Mouse (Mus musculus) C2C12 (cell line): ENCODE results near the gene H2afy. TPM values are rescaled to one million over a fixed set of nuclear protein-coding genes. Genes with fewer than 3 reads are reported as not detected.

Experiments used
- H3K27me3 ChIP-seq: one replicate; pipeline ENCODE4 v1.6.1; 2011; ENCODE audit not compliant: control insufficient read depth, insufficient read depth, insufficient read length
- H3K36me3 ChIP-seq: one replicate; pipeline ENCODE4 v1.6.1; 2011; ENCODE audit not compliant: control insufficient read depth, insufficient read depth
- H3K4me3 ChIP-seq: one replicate; pipeline ENCODE4 v1.5.1; 2011; ENCODE audit warnings: mild to moderate bottlenecking, control low read depth; ENCODE audit not compliant: poor library complexity, insufficient read depth, severe bottlenecking
- H3K79me2 ChIP-seq: one replicate; pipeline ENCODE4 v1.6.1; 2011; ENCODE audit not compliant: control insufficient read depth, insufficient read depth
- H3K79me3 ChIP-seq: one replicate; pipeline ENCODE4 v1.6.1; 2011; ENCODE audit warnings: low read depth, control low read depth
- H3ac ChIP-seq: one replicate; pipeline ENCODE3; 2011; ENCODE audit warnings: low read depth; ENCODE audit not compliant: control insufficient read depth, insufficient read length
- CEBPB ChIP-seq: IDR thresholded peaks from one replicate; pipeline ENCODE4 v1.6.1; 2011; ENCODE audit warnings: low read depth, mild to moderate bottlenecking, control low read depth, moderate library complexity
- CTCF ChIP-seq: IDR thresholded peaks from one replicate; pipeline ENCODE4 v1.5.1; 2011; ENCODE audit not compliant: control insufficient read depth, insufficient read depth, insufficient read length
- FOSL1 ChIP-seq: IDR thresholded peaks from one replicate; pipeline ENCODE4 v1.8.0; 2011; ENCODE audit warnings: mild to moderate bottlenecking, low read length; ENCODE audit not compliant: poor library complexity, insufficient read depth, severe bottlenecking
- MAX ChIP-seq: IDR thresholded peaks from one replicate; pipeline ENCODE4 v1.6.1; 2011; ENCODE audit warnings: mild to moderate bottlenecking, control low read depth
- MYOD1 ChIP-seq: IDR thresholded peaks from one replicate; pipeline ENCODE4 v1.6.1; 2011; ENCODE audit warnings: low read depth; ENCODE audit not compliant: control insufficient read depth, insufficient read length
- MYOG ChIP-seq: IDR thresholded peaks from one replicate; pipeline ENCODE4 v1.6.1; 2011; ENCODE audit not compliant: control insufficient read depth, insufficient read length; ENCODE audit errors: extremely low read depth
- USF1 ChIP-seq: IDR thresholded peaks from one replicate; pipeline ENCODE4 v1.6.1; 2011; ENCODE audit warnings: low read depth, mild to moderate bottlenecking, control low read depth, moderate library complexity
- polyA plus RNA-seq: library from polyadenylated mRNA; unstranded; fragments of >200 nt; fragmentation: generic; extraction: Trizol; gene quantifications from one replicate; pipeline ENCODE4 v1.2.1, GENCODE M21; 2012; ENCODE audit warnings: missing spikeins

H2afy gene
- polyA plus RNA-seq, 1 experiment = 94.5 TPM

DNA sequence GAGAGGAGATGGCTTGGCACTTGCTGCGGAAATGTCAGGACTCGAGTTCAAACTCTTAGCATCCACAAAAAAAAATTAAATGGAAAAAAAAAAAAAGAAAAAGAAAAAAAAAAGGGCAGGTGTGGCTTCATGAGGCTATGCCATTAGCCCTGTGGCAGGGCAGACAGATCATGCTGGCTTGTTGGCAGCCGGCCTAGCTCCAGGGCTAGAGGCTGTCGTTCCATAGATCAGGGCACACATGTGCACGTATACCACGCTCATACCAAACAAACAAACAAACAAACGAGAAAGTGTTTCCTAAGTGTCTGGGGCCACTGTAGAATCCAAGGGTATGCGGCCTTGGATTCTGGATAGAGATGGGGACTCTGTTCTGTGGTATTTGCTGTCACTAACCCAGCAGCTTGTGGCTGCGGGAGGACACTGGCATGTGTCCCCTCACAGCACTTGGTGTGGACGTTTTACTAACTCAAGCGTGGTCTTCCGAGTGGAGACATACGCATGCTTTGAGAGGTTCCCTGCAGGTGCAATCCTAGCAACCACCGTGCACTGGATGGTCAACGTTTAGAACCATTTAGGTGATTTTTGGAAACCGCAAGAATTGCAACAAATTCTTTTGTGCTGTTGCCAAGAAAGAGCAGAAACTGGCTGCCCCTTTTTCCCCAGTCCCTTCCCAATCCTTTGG, 64.4 kb downstream of the H2afy start:
- Histone ChIP-seq H3K79me2 (no peaks in the 10 kb centered on the region), H3ac (no peak overlapping the region), H3K79me3 (no peaks in the 10 kb centered on the region), H3K36me3 (peaks cover 11% of the 10 kb centered on the region), H3K27me3 (no peaks in the 10 kb centered on the region), H3K4me3 (no peak overlapping the region)
- TF ChIP-seq USF1 (no peak), CEBPB (no peak), MAX (no peak), FOSL1 (no peak), MYOD1 (no peak), MYOG (no peak)

- Histone ChIP-seq H3K79me2 (no peaks in the 10 kb centered on the region), H3K27me3 (no peaks in the 10 kb centered on the region), H3K4me3 (no peak overlapping the region), H3K79me3 (no peaks in the 10 kb centered on the region), H3K36me3 (peaks cover 4% of the 10 kb centered on the region), H3ac (no peak overlapping the region)
- no peak for TF ChIP-seq MAX
- no peak for TF ChIP-seq FOSL1
- no peak for TF ChIP-seq USF1
Measured at GRCm38 (mm10) chr13:56069643-56070042, 66.5 kb downstream of the H2afy start.

DNA sequence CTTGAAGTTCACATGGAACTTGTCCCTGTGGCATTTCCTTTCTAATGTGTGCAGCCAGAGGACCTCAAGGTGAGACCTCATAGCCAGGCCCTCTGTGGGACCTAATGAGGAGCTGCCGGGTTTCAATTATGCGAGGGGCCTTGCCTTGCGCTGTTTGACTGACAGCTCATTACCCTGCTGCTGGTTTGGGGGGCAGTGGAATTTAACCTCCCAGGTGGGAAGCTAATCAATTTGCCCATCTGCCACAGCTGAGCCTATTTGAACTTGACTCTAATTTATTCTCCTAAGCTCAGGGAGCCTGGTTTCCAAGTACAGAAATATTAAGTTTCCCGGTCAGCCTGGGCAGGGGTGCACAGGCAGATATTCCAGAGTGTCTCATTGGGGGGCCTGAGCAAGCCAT, 67.6 kb downstream of the H2afy start:
- TF ChIP-seq MYOD1 (no peak), USF1 (no peak), MYOG (no peak), CTCF (no peak), MAX (no peak), CEBPB (no peak), FOSL1 (no peak)
- Histone ChIP-seq H3K36me3 (peaks cover 4% of the 10 kb centered on the region), H3K79me3 (no peaks in the 10 kb centered on the region), H3ac (no peak overlapping the region), H3K27me3 (no peaks in the 10 kb centered on the region), H3K79me2 (no peaks in the 10 kb centered on the region), H3K4me3 (no peak overlapping the region)

DNA sequence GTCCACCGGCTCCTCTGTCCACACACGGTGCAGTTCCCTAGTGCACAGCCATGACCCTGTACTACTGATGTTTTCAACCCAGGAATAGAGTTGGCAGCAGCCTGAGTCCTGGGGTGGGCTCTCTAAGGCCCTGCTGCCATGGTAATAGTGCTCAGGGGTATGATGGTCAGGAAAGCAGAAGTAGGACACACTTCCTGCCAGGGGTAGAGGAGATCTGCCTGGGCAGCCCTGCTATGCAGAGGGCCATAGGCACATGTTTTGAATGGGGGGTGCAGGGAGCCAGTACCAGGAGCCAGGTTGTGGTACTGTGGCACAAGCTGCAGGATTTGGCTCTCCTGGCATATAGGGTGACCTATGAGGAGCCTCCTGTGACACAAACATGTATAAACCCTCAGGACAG, 69.3 kb downstream of the H2afy start:
- no peaks in the 10 kb centered on the region for H3K27me3 ChIP-seq
- no peak overlapping the region for H3ac ChIP-seq
- TF ChIP-seq MAX (no peak), CEBPB (no peak), CTCF (no peak), FOSL1 (no peak), MYOG (no peak)
- H3K79me3 ChIP-seq = no peaks in the 10 kb centered on the region
- H3K4me3 ChIP-seq = no peak overlapping the region
- peaks cover 4% of the 10 kb centered on the region for H3K36me3 ChIP-seq
- H3K79me2 ChIP-seq = no peaks in the 10 kb centered on the region

DNA sequence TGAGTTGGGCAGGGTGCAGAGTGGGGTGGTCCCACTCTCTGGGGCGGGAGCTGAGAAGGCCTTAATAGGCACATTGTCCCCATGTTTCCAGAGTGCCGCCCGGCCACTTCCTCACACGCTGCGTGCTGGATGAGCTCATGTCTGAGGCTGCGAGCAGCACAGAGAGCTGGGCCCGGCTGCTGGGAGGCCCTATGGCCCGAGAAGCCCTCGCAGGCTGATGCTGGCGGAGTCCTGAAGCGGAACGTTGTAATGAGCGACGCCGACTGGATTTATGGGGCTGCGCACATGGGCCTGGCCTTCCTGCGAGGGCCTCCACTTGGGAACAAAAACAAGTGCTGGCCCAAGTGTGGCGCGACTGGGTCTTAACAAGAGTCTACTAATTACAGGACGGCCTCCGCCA, 70.0 kb downstream of the H2afy start:
- Histone ChIP-seq H3K4me3 (no peak overlapping the region), H3K79me3 (no peaks in the 10 kb centered on the region), H3K36me3 (peaks cover under 1% of the 10 kb centered on the region), H3ac (no peak overlapping the region), H3K27me3 (no peaks in the 10 kb centered on the region), H3K79me2 (no peaks in the 10 kb centered on the region)
- no peak for TF ChIP-seq MYOG
- no peak for TF ChIP-seq MYOD1
- no peak for TF ChIP-seq MAX
- no peak for TF ChIP-seq USF1
- TF ChIP-seq CEBPB = no peak
- no peak for TF ChIP-seq CTCF
- TF ChIP-seq FOSL1 = no peak

DNA sequence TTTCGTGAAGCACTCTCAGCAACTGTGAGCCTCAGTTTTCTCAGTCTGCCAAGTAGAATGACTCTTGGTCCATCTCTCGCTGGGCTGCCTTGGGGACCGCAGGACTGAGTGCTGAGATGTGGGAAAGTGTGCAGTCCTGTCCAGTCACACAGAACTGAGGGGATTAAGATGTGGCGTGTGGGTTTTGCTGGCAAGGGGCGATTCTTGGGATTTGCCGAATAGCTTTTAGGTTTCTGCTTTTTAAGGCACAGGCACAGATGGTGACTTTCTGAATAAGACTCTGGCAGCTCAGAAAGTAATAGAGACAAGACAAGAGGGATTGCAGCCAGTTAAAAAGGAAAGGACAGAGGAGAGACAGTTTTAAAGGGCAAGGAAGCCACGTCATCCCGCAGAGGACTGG, 78.4 kb downstream of the H2afy start:
- Histone ChIP-seq H3K79me2 (no peaks in the 10 kb centered on the region), H3K4me3 (no peak overlapping the region), H3K79me3 (no peaks in the 10 kb centered on the region), H3K27me3 (no peaks in the 10 kb centered on the region), H3ac (no peak overlapping the region), H3K36me3 (no peaks in the 10 kb centered on the region)
- TF ChIP-seq FOSL1 = no peak
- TF ChIP-seq CEBPB = no peak
- no peak for TF ChIP-seq MAX
- TF ChIP-seq USF1 = no peak
- TF ChIP-seq MYOG = no peak
- no peak for TF ChIP-seq MYOD1
- no peak for TF ChIP-seq CTCF
